Mouse (Mus musculus) stomach, embryonic 16.5 days (tissue): ENCODE results near the gene Timp3. TPM values are rescaled to one million over a fixed set of nuclear protein-coding genes. Genes with fewer than 3 reads are reported as not detected.
A peak's percentile ranks its signal among the peaks of the same experiment; 100 is the strongest.

ENCODE experiments used
- ATAC-seq: fragments of 200-750 bp; cut with Nextera tagmentation; 2 replicates; pipeline ENCODE4 v1.8.0; 2017; ENCODE audit warnings: moderate number of reproducible peaks, moderate TSS enrichment; ENCODE audit not compliant: insufficient read depth, low FRiP score
- H3K27ac ChIP-seq: fragments of 300-500 bp; sonication (generic); 2 replicates; pipeline ENCODE4 v1.5.1; 2014; ENCODE audit warnings: low read length
- H3K27me3 ChIP-seq: fragments of 300-500 bp; sonication (generic); 2 replicates; pipeline ENCODE4 v1.6.1; 2014; ENCODE audit warnings: low read length, control low read depth, mixed read lengths; ENCODE audit not compliant: control insufficient read depth, insufficient read depth
- H3K36me3 ChIP-seq: fragments of 300-500 bp; sonication (generic); 2 replicates; pipeline ENCODE4 v1.6.1; 2014; ENCODE audit warnings: low read length; ENCODE audit not compliant: control insufficient read depth, insufficient read depth
- H3K4me1 ChIP-seq: fragments of 300-500 bp; sonication (generic); 2 replicates; pipeline ENCODE4 v1.6.1; 2014; ENCODE audit warnings: low read length, control low read depth, mixed read lengths; ENCODE audit not compliant: control insufficient read depth, insufficient read depth
- H3K4me2 ChIP-seq: fragments of 300-500 bp; sonication (generic); 2 replicates; pipeline ENCODE4 v1.6.1; 2014; ENCODE audit warnings: low read depth, low read length, mixed read lengths
- H3K4me3 ChIP-seq: fragments of 300-500 bp; sonication (generic); replicated peaks from 2 replicates; pipeline ENCODE4 v1.5.1; 2014; ENCODE audit warnings: mild to moderate bottlenecking, low read length
- H3K9ac ChIP-seq: fragments of 300-500 bp; sonication (generic); 2 replicates; pipeline ENCODE4 v1.6.1; 2014; ENCODE audit warnings: low read length
- H3K9me3 ChIP-seq: fragments of 300-500 bp; sonication (generic); replicated peaks from 2 replicates; pipeline ENCODE4 v1.6.1; 2016; ENCODE audit warnings: low read length, control low read depth; ENCODE audit not compliant: control insufficient read depth
- WGBS: fragments of 180-500 bp; shearing (Covaris S2); extraction: QIAGEN DNeasy Blood & Tissue Kit; methylation state at CpG from one replicate; pipeline ENCODE4 v1.1.7; 2014; 5-methylcytosine and 5-hydroxymethylcytosine counted together
- polyA plus RNA-seq: library from polyadenylated mRNA; unstranded; fragments of >200 nt; fragmentation: Nextera tagmentation; extraction: Ambion mirVana; gene quantifications from 2 replicates; pipeline ENCODE4 v1.2.1, GENCODE M21; 2015

The Timp3 gene
- polyA plus RNA-seq, 1 experiment from 2014 or later, result 76.1 TPM

GRCm38 (mm10) chr10:86328691-86329090, 28.5 kb downstream of the Timp3 start:
- WGBS, result 81% methylated on average over 2 of the region's 2 CpGs
- ATAC-seq, result no peak

GRCm38 (mm10) chr10:86329241-86329882, 29.2 kb downstream of the Timp3 start:
- no peaks in the 10 kb centered on the region for H3K9me3 ChIP-seq
- no peaks in the 10 kb centered on the region for H3K27me3 ChIP-seq
- no peak overlapping the region for H3K9ac ChIP-seq
- H3K27ac ChIP-seq, result peak overlapping the region; percentile 22; the same call in 1 of the 2 replicates
- 93% methylated on average over 8 of the region's 8 CpGs for WGBS
- H3K4me3 ChIP-seq, result no peak overlapping the region
- H3K4me2 ChIP-seq, result no peak overlapping the region
- ATAC-seq, result no peak
- H3K36me3 ChIP-seq, result no peaks in the 10 kb centered on the region
- peaks cover 41% of the 10 kb centered on the region for H3K4me1 ChIP-seq

More at GRCm38 (mm10) chr10:86328691-86329090, 28.5 kb downstream of the Timp3 start:
- Histone ChIP-seq H3K36me3 (no peaks in the 10 kb centered on the region), H3K27ac (no peak overlapping the region), H3K9ac (no peak overlapping the region), H3K27me3 (no peaks in the 10 kb centered on the region), H3K4me2 (no peak overlapping the region), H3K4me1 (peaks cover 37% of the 10 kb centered on the region), H3K4me3 (no peak overlapping the region), H3K9me3 (no peaks in the 10 kb centered on the region)

- Histone ChIP-seq H3K27me3 (no peaks in the 10 kb centered on the region), H3K9me3 (no peaks in the 10 kb centered on the region), H3K4me3 (no peak overlapping the region), H3K4me2 (0 out of 2 replicates have a peak overlapping the region, but pooled peaks have one; percentile 7), H3K9ac (peak overlapping the region; percentile 51), H3K27ac (peak overlapping the region; percentile 77), H3K36me3 (no peaks in the 10 kb centered on the region), H3K4me1 (peaks cover 48% of the 10 kb centered on the region)
- ATAC-seq, result no peak
- WGBS, result 66% methylated on average over 5 of the region's 5 CpGs
Measured at GRCm38 (mm10) chr10:86330993-86331680, 31.0 kb downstream of the Timp3 start.

- Histone ChIP-seq H3K4me3 (no peak overlapping the region), H3K4me2 (0 out of 2 replicates have a peak overlapping the region, but pooled peaks have one; percentile 7), H3K4me1 (peaks cover 54% of the 10 kb centered on the region), H3K27ac (peak overlapping the region; percentile 77), H3K9me3 (no peaks in the 10 kb centered on the region), H3K36me3 (no peaks in the 10 kb centered on the region), H3K27me3 (no peaks in the 10 kb centered on the region), H3K9ac (peak overlapping the region; percentile 51)
- ATAC-seq, result peak; percentile 12; the same call in 1 of the 2 replicates
- WGBS, result 19% methylated on average over 7 of the region's 7 CpGs
Measured at GRCm38 (mm10) chr10:86331681-86332281, 31.6 kb downstream of the Timp3 start.

GRCm38 (mm10) chr10:86332942-86333341, 32.8 kb downstream of the Timp3 start:
- Histone ChIP-seq H3K27me3 (no peaks in the 10 kb centered on the region), H3K4me3 (no peak overlapping the region), H3K9me3 (no peaks in the 10 kb centered on the region), H3K36me3 (no peaks in the 10 kb centered on the region), H3K4me1 (peaks cover 64% of the 10 kb centered on the region), H3K9ac (no peak overlapping the region), H3K4me2 (no peak overlapping the region), H3K27ac (peak overlapping the region; percentile 12; the same call in 1 of the 2 replicates)
- WGBS, result 71% methylated on average over 3 of the region's 3 CpGs
- ATAC-seq, result no peak

- Histone ChIP-seq H3K9me3 (no peaks in the 10 kb centered on the region), H3K4me3 (no peak overlapping the region), H3K27ac (0 out of 2 replicates have a peak overlapping the region, but pooled peaks have one; percentile 0), H3K27me3 (no peaks in the 10 kb centered on the region), H3K4me2 (no peak overlapping the region), H3K4me1 (peaks cover 75% of the 10 kb centered on the region), H3K36me3 (no peaks in the 10 kb centered on the region), H3K9ac (no peak overlapping the region)
- 35% methylated on average over 8 of the region's 8 CpGs for WGBS
- ATAC-seq, result no peak
Measured at GRCm38 (mm10) chr10:86334581-86334980, 34.4 kb downstream of the Timp3 start.

GRCm38 (mm10) chr10:86336506-86336905, 36.3 kb downstream of the Timp3 start:
- 30% methylated on average over 1 of the region's 1 CpGs for WGBS
- H3K4me2 ChIP-seq, result no peak overlapping the region
- H3K36me3 ChIP-seq, result no peaks in the 10 kb centered on the region
- H3K27ac ChIP-seq, result no peak overlapping the region
- H3K27me3 ChIP-seq, result no peaks in the 10 kb centered on the region
- H3K9ac ChIP-seq, result no peak overlapping the region
- H3K4me3 ChIP-seq, result no peak overlapping the region
- ATAC-seq, result no peak
- peaks cover 81% of the 10 kb centered on the region for H3K4me1 ChIP-seq
- H3K9me3 ChIP-seq, result no peaks in the 10 kb centered on the region

- H3K9me3 ChIP-seq, result no peaks in the 10 kb centered on the region
- H3K9ac ChIP-seq, result no peak overlapping the region
- WGBS, result 29% methylated on average over 3 of the region's 3 CpGs
- peaks cover 83% of the 10 kb centered on the region for H3K4me1 ChIP-seq
- no peaks in the 10 kb centered on the region for H3K36me3 ChIP-seq
- no peak overlapping the region; the same call in 1 of the 2 replicates for H3K27ac ChIP-seq
- H3K4me2 ChIP-seq, result no peak overlapping the region
- 0 out of 2 replicates have a peak, but pooled peaks have one; percentile 4 for ATAC-seq
- H3K27me3 ChIP-seq, result no peaks in the 10 kb centered on the region
- no peak overlapping the region for H3K4me3 ChIP-seq
Measured at GRCm38 (mm10) chr10:86337239-86337638, 37.1 kb downstream of the Timp3 start.
